Mouse (Mus musculus): ENCODE data around the gene Tie1. TPM values are rescaled to one million over a fixed set of nuclear protein-coding genes. Genes with fewer than 3 reads are reported as not detected.

Tie1 gene
- not detected for polyA plus RNA-seq (2012; fragmentation: generic; extraction: Trizol)

DNA sequence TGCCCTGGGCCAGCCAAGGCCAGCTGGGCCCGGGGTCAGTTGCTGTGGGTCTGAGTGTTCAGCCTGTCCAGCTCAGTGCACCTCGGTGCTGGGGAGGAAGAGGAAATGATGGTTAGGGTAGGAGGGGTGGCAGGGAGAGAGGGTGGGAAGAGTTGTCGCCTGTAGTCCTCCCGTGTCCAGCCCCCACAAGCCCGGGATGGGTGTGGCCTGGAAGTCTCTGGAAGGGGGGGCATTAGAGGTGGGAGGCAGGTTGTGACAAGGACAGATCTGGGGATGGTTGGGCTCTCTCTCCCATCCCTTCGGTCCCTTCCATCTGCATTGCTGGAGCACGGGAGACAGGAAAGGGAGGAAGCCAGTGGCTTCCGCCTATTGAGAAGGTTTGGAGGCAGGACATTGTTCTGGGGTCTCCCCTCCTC is at the start of gene Tie1:
TSS of gene Tie1 (minus strand) at position 345 of the 416 bp plus-strand sequence.

GRCm38 (mm10) chr4:118526408-118527334 is 36.8 kb upstream of the Tie1 start, which contains the start of gene 2610528J11Rik:
2610528J11Rik (plus strand) TSS chr4:118526999.

GRCm38 (mm10) chr4:118457345-118457975 is 32.4 kb downstream of the Tie1 start, which contains the start of gene Mpl:
Mpl (minus strand) TSS chr4:118457513.

DNA sequence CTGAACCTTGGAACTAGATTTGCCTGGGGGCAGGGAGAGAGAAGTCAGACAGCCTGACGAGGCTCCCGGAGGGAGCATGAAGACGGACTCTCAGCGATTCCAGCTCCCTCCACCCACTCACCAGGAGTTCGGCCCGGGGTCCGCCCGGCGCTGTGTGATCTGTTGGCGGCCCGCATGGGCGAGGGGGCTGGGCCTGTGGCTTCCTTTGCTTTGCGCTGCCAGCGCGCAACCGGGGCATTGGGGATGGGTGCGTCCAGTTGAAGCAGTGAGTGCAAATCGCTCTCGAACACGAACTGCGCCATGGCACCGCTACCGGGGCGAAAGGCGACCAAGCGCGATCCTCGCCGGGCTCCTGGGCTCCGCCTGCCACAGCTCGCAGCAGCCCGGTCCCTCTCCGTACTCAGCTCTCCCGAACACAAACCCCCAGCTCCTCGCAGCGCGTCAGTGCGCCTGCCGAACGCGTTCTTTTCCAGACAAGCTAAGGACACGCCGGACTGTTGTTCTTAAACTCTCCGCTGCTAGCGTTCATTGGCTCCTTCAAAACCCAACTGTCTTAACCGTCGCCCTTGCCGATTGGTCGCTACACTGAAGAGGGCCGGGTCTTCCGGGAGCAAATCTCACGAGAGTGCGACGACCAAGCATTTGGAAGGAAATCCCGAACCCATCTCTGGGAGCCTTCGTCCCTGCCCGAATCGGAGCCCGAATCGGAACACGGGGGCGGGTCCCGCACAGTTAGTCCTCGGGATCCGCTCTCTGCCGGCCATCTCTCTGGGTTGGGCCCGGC is 52.8 kb downstream of the Tie1 start, which contains the start of gene Cdc20:
TSS of gene Cdc20 (minus strand) at position 533 of the 784 bp plus-strand sequence.

GRCm38 (mm10) chr4:118427768-118428451 is 62.0 kb downstream of the Tie1 start, which contains the start of gene Elovl1:
Elovl1 (plus strand) TSS chr4:118428093.

Other genes with a start within 250 kb of the Tie1 start
- 10 to 100 TPM in 1 of 2 experiments, 1 to 10 TPM in 1; 3.6 to 30.0 TPM for gene Ptprf, start 198.7 kb downstream of the Tie1 start, polyA plus RNA-seq (2012; fragmentation: generic; extraction: Trizol)
- 10 to 100 TPM in 1 of 2 experiments, 1 to 10 TPM in 1; 2.4 to 11.3 TPM for gene Szt2, start 80.8 kb downstream of the Tie1 start, polyA plus RNA-seq (2012; fragmentation: generic; extraction: Trizol)
- gene Med8, start 80.7 kb downstream of the Tie1 start, polyA plus RNA-seq (2012; fragmentation: generic; extraction: Trizol), result 10 to 100 TPM; 34.6 to 47.2 TPM
- gene Elovl1, start 62.0 kb downstream of the Tie1 start, polyA plus RNA-seq (2012; fragmentation: generic; extraction: Trizol), result 100 to 1,000 TPM in 1 of 2 experiments, 10 to 100 TPM in 1; 92.6 to 116 TPM
- 100 to 1,000 TPM; 129 to 220 TPM for gene Cdc20, start 52.7 kb downstream of the Tie1 start, polyA plus RNA-seq (2012; fragmentation: generic; extraction: Trizol)
- gene Mpl, start 32.5 kb downstream of the Tie1 start, polyA plus RNA-seq (2012; fragmentation: generic; extraction: Trizol), result not detected
- not detected for gene 2610528J11Rik, start 36.9 kb upstream of the Tie1 start, polyA plus RNA-seq (2012; fragmentation: generic; extraction: Trizol)
- not detected for gene Tmem125, start 54.0 kb upstream of the Tie1 start, polyA plus RNA-seq (2012; fragmentation: generic; extraction: Trizol)
- not detected for gene Cfap57, start 130.7 kb upstream of the Tie1 start, polyA plus RNA-seq (2012; fragmentation: generic; extraction: Trizol)
- 10 to 100 TPM; 12.5 to 40.3 TPM for gene Ebna1bp2, start 130.7 kb upstream of the Tie1 start, polyA plus RNA-seq (2012; fragmentation: generic; extraction: Trizol)
- not detected for gene Olfr62, start 168.9 kb upstream of the Tie1 start, polyA plus RNA-seq (2012; fragmentation: generic; extraction: Trizol)
- not detected for gene Olfr1342, start 202.7 kb upstream of the Tie1 start, polyA plus RNA-seq (2012; fragmentation: generic; extraction: Trizol)
- gene Olfr1341, start 213.5 kb upstream of the Tie1 start, polyA plus RNA-seq (2012; fragmentation: generic; extraction: Trizol), result not detected
- gene Olfr1340, start 230.1 kb upstream of the Tie1 start, polyA plus RNA-seq (2012; fragmentation: generic; extraction: Trizol), result not detected
- not detected for gene Olfr1339, start 242.1 kb upstream of the Tie1 start, polyA plus RNA-seq (2012; fragmentation: generic; extraction: Trizol)

Measured in C3H10T1/2 (cell line).